Mouse (Mus musculus): ENCODE data around the gene Fam76a. TPM values are rescaled to one million over a fixed set of nuclear protein-coding genes. Genes with fewer than 3 reads are reported as not detected.
A peak's percentile ranks its signal among the peaks of the same experiment; 100 is the strongest.
"Not testable (repeated sequence)": the region's sequence is repeated elsewhere in the genome, so short reads cannot be mapped to it uniquely, and the experiment has no call there.

Gene Fam76a
- polyA plus RNA-seq, 1 experiment from 2014 or later, result 39.1 TPM

GRCm38 (mm10) chr4:132941012-132941729 lies 18.8 kb upstream of the Fam76a start:
- Histone ChIP-seq H3K4me2 (replicated peaks) (no peak overlapping the region), H3K36me3 (no peaks in the 10 kb centered on the region), H3K27me3 (peaks cover 10% of the 10 kb centered on the region; the same call in 1 of the 2 replicates), H3K4me1 (replicated peaks) (peaks cover 22% of the 10 kb centered on the region), H3K9me3 (no peaks in the 10 kb centered on the region), H3K4me3 (replicated peaks) (no peak overlapping the region), H3K9ac (replicated peaks) (no peak overlapping the region), H3K27ac (no peak overlapping the region)
- ATAC-seq, result no peak
- WGBS, result 61% methylated on average over 23 of the region's 23 CpGs

- Histone ChIP-seq H3K9ac (replicated peaks) (no peak overlapping the region), H3K27me3 (peaks cover 10% of the 10 kb centered on the region; the same call in 1 of the 2 replicates), H3K4me1 (replicated peaks) (peaks cover 24% of the 10 kb centered on the region), H3K36me3 (no peaks in the 10 kb centered on the region), H3K4me3 (replicated peaks) (no peak overlapping the region), H3K4me2 (replicated peaks) (no peak overlapping the region), H3K9me3 (no peaks in the 10 kb centered on the region), H3K27ac (no peak overlapping the region)
- no peak; the same call in 1 of the 2 replicates for ATAC-seq
- WGBS, result 22% methylated on average over 22 of the region's 22 CpGs
Measured at GRCm38 (mm10) chr4:132939421-132940127, 17.2 kb upstream of the Fam76a start.

GRCm38 (mm10) chr4:132938181-132938941 lies 16.0 kb upstream of the Fam76a start:
- Histone ChIP-seq H3K4me3 (replicated peaks) (no peak overlapping the region), H3K9me3 (no peaks in the 10 kb centered on the region), H3K9ac (replicated peaks) (no peak overlapping the region), H3K27me3 (peaks cover 10% of the 10 kb centered on the region; the same call in 1 of the 2 replicates), H3K27ac (peak overlapping the region; percentile 75), H3K4me1 (replicated peaks) (peaks cover 29% of the 10 kb centered on the region), H3K4me2 (replicated peaks) (no peak overlapping the region), H3K36me3 (no peaks in the 10 kb centered on the region)
- WGBS, result 54% methylated on average over 12 of the region's 12 CpGs
- peak; percentile 67 for ATAC-seq

GRCm38 (mm10) chr4:132934639-132935038 lies 12.3 kb upstream of the Fam76a start:
- H3K27me3 ChIP-seq, result no peaks in the 10 kb centered on the region
- H3K9me3 ChIP-seq, result no peaks in the 10 kb centered on the region
- H3K9ac ChIP-seq (replicated peaks), result peak overlapping the region; percentile 12; the same call in 1 of the 2 replicates
- peak overlapping the region; percentile 22 for H3K27ac ChIP-seq
- peaks cover 26% of the 10 kb centered on the region for H3K4me1 ChIP-seq (replicated peaks)
- H3K4me2 ChIP-seq (replicated peaks), result no peak overlapping the region
- WGBS, result 11% methylated on average over 7 of the region's 7 CpGs
- no peak overlapping the region for H3K4me3 ChIP-seq (replicated peaks)
- no peak for ATAC-seq
- no peaks in the 10 kb centered on the region for H3K36me3 ChIP-seq

- Histone ChIP-seq H3K36me3 (no peaks in the 10 kb centered on the region), H3K9ac (replicated peaks) (no peak overlapping the region), H3K27ac (no peak overlapping the region), H3K27me3 (no peaks in the 10 kb centered on the region), H3K4me2 (replicated peaks) (no peak overlapping the region), H3K4me3 (replicated peaks) (no peak overlapping the region), H3K4me1 (replicated peaks) (peaks cover 17% of the 10 kb centered on the region), H3K9me3 (no peaks in the 10 kb centered on the region)
- no peak for ATAC-seq
- 83% methylated on average over 4 of the region's 4 CpGs for WGBS
Measured at GRCm38 (mm10) chr4:132932752-132933404, 10.5 kb upstream of the Fam76a start.

GRCm38 (mm10) chr4:132930784-132931183 lies 8.4 kb upstream of the Fam76a start:
- Histone ChIP-seq H3K9me3 (no peaks in the 10 kb centered on the region), H3K9ac (replicated peaks) (no peak overlapping the region), H3K4me3 (replicated peaks) (no peak overlapping the region), H3K4me2 (replicated peaks) (no peak overlapping the region), H3K4me1 (replicated peaks) (peaks cover 14% of the 10 kb centered on the region), H3K27me3 (no peaks in the 10 kb centered on the region), H3K27ac (no peak overlapping the region), H3K36me3 (no peaks in the 10 kb centered on the region)
- WGBS, result 5% methylated on average over 8 of the region's 8 CpGs
- ATAC-seq, result no peak

- 83% methylated on average over 2 of the region's 2 CpGs for WGBS
- H3K4me3 ChIP-seq (replicated peaks); H3K9ac ChIP-seq (replicated peaks); H3K27ac ChIP-seq; H3K27me3 ChIP-seq; H3K9me3 ChIP-seq; ATAC-seq; H3K4me2 ChIP-seq (replicated peaks); H3K36me3 ChIP-seq: not testable (repeated sequence)
- peaks cover 11% of the 10 kb centered on the region for H3K4me1 ChIP-seq (replicated peaks)
Measured at GRCm38 (mm10) chr4:132926520-132926919, 4.2 kb upstream of the Fam76a start.

- under 1% methylated on average over 48 of the region's 50 CpGs for WGBS
- ATAC-seq, result no peak; the same call in 1 of the 2 replicates
Measured at GRCm38 (mm10) chr4:132922061-132922530, 262 bp downstream of the Fam76a start.

GRCm38 (mm10) chr4:132921488-132921887 lies 870 bp downstream of the Fam76a start:
- ATAC-seq, result no peak
- no peaks in the 10 kb centered on the region for H3K27me3 ChIP-seq
- H3K36me3 ChIP-seq, result peaks cover 29% of the 10 kb centered on the region
- 43% methylated on average over 12 of the region's 12 CpGs for WGBS
- H3K9me3 ChIP-seq, result no peaks in the 10 kb centered on the region
- H3K27ac ChIP-seq, result peak overlapping the region; percentile 91; the same call in 1 of the 2 replicates
- peak overlapping the region; percentile 90 for H3K4me3 ChIP-seq (replicated peaks)
- H3K9ac ChIP-seq (replicated peaks), result peak overlapping the region; percentile 94
- H3K4me1 ChIP-seq (replicated peaks), result peaks cover 19% of the 10 kb centered on the region
- peak overlapping the region; percentile 77 for H3K4me2 ChIP-seq (replicated peaks)

More at GRCm38 (mm10) chr4:132922061-132922530, 262 bp downstream of the Fam76a start:
- Histone ChIP-seq H3K9ac (replicated peaks) (peak overlapping the region; percentile 94), H3K36me3 (peaks cover 23% of the 10 kb centered on the region), H3K4me1 (replicated peaks) (peaks cover 19% of the 10 kb centered on the region), H3K27ac (peak overlapping the region; percentile 91), H3K4me2 (replicated peaks) (peak overlapping the region; percentile 77), H3K27me3 (no peaks in the 10 kb centered on the region), H3K4me3 (replicated peaks) (peak overlapping the region; percentile 90), H3K9me3 (no peaks in the 10 kb centered on the region)

GRCm38 (mm10) chr4:132920171-132920570 lies 2.2 kb downstream of the Fam76a start:
- H3K4me3 ChIP-seq (replicated peaks), result no peak overlapping the region
- no peak overlapping the region for H3K4me2 ChIP-seq (replicated peaks)
- H3K9me3 ChIP-seq, result no peaks in the 10 kb centered on the region
- no peak overlapping the region for H3K27ac ChIP-seq
- H3K4me1 ChIP-seq (replicated peaks), result peaks cover 19% of the 10 kb centered on the region
- no peaks in the 10 kb centered on the region for H3K27me3 ChIP-seq
- peaks cover 43% of the 10 kb centered on the region for H3K36me3 ChIP-seq
- no peak overlapping the region for H3K9ac ChIP-seq (replicated peaks)
- ATAC-seq, result no peak
- 88% methylated on average over 4 of the region's 4 CpGs for WGBS

- H3K4me3 ChIP-seq (replicated peaks); H3K9ac ChIP-seq (replicated peaks); H3K27me3 ChIP-seq; ATAC-seq; H3K27ac ChIP-seq; H3K4me2 ChIP-seq (replicated peaks); H3K9me3 ChIP-seq: not testable (repeated sequence)
- Histone ChIP-seq H3K4me1 (replicated peaks) (peaks cover 18% of the 10 kb centered on the region), H3K36me3 (peaks cover 59% of the 10 kb centered on the region)
- WGBS, result 85% methylated on average over 6 of the region's 6 CpGs
Measured at GRCm38 (mm10) chr4:132918493-132918892, 3.9 kb downstream of the Fam76a start.
